Mouse (Mus musculus): ENCODE data around the gene Dus2.

- no peak for TF ChIP-seq EP300 (optimal IDR thresholded peaks at IDR 0.05)
- no peak for TF ChIP-seq CTCF (IDR thresholded peaks at IDR 0.05; ENCODE audit: low read depth)
These were observed 48.5 kb downstream of the Dus2 start for GRCm38 (mm10) chr8:106039605-106040004.
